Mouse (Mus musculus) A20 (cell line): ENCODE results near the gene Tspan5.

Experiments
- DNase-seq: peaks from one replicate; pipeline ENCODE4 v3.0.0-alpha.2; 2011; ENCODE audit warnings: low read depth, low spot score

Gene Tspan5

DNA sequence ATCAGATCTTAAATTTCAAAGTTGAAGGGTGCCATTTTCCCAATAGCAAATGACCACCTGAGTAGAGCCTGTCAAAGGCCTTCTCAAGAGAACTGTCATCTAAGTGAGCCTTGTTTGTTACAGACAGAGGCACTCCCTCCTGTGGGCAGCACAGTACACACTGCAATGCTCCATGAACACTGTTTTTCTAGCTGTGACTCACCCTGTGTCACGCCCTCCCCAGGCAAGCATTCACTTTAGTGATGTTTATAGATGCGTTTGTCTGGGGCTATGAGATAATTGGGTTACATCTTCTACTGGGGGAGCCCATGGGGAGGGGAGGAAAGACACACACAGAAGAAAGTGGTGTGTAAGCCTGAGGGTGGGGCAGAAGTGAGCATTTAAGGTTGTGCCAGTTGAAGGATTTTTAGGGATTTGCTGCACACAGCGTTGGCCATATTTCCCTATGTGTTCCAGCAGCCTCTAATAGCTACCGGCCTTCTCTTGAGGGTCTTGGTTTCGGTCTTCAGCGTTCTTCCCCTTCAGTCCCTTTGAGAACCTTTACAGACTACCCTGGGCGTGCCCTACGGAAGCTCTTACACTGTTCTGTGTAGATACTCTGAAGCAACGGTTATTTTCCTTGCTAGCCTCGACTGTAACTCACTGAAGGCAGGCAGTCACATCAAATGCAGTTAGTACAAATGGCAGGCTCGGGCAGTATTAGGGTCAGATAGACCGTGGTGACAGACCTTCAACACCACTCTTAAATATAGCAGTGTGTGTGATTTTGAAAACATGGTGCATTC is 29.7 kb downstream of the Tspan5 start:
- DNase-seq, result no peak

DNA sequence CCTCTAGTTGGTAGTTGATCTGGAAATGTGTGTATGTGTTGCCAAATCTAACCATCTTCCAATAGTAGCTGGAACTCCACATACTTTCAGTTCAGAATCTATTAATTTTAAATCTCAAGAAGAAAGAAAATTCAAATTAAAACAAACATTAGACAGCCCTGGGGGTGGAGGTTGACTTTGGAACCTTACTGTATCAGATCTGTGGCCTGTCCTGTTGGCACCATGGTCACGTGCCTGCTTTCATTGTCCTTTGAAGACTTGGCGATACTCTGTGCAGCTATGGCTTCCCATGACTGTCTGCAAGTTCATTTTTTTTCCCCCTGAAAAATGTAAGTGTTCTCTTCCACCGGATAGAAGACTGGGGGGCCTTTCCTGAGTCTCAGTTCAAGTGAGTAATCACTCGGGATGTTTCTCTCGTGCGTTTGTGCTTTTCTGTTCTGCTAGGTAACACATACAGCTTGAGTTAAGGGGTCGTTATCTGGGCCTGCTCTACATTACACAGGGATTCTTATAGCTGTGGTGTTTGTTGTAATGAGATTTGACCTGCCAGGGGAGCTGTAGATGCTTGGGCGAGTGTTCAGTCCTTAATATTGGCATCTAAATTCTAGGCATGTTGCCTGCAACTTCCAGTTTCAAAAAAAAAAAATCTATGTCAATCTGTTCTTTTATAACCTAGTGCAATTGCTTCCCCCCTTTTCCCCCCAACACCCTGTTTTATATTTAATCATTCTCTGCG is 32.0 kb downstream of the Tspan5 start:
- no peak for DNase-seq

DNA sequence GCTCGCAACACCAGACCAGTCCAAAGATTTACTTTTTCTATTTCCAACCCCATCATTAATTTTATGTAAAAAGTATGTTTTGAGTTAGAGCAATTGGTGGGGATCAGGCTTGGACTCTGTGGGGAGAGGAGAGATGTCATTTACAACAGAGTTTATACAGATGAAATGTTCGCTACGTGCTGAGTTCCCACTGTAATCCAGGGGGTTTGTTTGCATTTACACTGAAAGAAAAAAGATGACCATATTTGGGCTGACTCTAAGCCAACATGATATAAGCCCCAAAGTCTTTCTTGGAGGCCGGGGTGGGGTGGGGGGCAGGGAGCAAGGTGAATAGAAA is 32.6 kb downstream of the Tspan5 start:
- DNase-seq, result no peak

DNA sequence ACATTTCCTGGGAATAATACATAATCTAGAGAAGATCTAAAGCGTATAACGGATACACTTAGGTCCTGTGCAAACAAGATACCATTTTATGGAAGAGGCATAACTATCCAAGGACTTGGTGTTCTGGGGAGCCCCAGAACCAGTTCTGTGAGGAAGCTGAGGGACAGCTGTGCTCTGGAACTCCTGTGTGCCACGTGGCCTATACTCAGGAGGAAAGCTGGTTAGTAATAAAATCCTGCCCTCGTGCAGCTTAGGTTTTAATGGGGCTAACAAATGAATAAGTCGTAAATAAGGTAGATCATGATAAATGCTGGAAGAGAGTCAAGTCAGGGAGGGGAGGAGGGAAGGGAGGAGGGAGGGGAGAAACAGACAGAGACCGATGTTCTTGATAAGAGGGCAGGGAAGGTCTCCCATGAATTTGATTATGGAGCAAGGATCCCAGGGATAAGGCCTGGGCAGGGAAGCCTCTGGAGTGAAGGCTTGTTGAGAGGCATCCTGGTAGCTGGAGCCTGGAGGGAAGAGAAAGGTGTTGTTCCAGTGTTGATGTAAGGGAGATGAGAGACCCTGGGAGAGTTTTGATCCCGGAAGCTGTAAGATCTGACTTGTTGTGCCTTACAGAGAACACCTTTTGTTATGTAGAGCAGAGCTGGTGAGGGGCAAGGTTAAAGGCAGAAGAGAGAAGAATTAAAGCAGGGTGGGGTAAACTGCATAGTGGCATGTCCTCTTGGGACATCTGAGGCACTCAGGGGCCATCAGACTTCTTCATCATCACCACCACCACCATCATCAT is 34.1 kb downstream of the Tspan5 start:
- DNase-seq, result no peak

DNA sequence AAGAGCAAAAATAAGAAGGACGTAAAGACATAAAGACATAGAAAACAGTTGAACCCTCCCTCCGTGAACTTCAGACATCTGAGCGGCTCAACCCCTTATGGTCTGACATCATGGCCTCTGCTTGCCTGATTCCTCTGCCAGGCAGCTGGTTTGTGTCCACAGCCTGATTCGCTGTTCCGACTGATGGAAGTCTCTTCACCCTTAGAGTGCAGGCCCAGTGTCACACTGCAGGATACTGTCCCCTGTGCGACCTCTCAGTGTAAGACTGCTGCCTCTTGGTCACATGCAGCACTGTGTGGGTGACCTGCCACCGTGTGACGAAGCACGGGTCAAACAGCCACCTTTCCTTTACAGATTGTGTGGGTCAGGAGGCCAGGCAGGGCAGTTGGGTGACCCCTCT is 39.5 kb downstream of the Tspan5 start:
- DNase-seq, result no peak

- no peak for DNase-seq
These were observed 42.1 kb downstream of the Tspan5 start for GRCm38 (mm10) chr3:138783859-138784640.

GRCm38 (mm10) chr3:138784641-138785025 is 42.6 kb downstream of the Tspan5 start:
- no peak for DNase-seq

- no peak for DNase-seq
These were observed 45.9 kb downstream of the Tspan5 start for GRCm38 (mm10) chr3:138787758-138788488.

DNA sequence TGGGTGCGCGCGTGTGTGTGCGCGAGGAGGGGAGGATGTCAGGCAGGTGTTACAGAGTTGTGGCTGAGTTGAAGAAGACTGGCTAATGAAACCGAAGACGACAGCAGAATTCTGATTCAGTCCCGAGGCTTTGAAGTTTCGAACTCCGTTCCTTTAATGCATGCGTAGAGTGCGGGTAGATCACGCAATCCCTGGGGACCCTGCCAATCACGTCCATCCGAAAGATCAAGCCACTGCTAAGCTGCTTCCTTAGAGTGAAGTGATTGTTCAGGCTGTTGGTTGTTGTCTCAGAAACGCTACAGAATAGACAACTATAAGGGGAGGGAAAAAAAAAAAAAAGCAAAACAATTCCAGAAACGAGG is 46.5 kb downstream of the Tspan5 start:
- no peak for DNase-seq

- no peak for DNase-seq
These were observed 47.3 kb downstream of the Tspan5 start for GRCm38 (mm10) chr3:138789275-138789674.

DNA sequence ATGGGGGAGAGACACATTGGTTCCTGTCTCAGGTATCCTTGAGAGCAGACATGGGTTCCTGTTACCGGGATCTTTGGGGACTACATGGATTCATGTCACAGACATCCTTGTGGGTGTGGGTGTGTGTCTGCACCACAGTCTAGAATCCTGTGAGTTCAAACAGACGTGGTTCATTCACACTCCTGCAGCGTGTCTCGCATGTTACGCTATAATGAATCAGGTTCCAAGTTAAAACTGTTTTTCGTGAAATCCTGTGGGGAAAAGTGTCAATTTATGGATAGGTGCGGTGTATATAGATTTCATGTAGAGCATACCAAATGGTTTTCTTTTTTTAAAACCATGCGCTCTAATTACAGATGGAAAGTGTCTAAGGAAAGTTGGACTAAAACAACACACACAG is 52.5 kb downstream of the Tspan5 start:
- DNase-seq, result no peak

DNA sequence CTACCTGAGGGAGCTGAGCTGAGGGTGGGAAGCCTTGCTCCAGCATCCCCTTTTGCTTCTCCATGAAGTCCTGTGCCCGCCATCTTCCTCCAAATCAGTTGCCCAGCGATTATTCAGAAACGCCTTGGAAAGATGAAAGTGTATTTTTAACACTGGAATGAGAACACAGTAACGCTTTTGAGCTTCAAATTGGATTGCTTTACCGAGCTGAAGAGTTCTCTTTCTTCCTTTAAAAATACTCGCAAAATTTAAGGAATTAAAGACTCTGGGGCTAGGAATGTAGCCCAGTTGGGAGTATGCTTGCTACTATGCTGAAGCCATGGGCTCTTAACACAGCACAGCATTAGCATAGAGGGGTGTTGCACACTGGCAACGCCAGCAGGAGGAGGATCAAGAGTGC is 54.0 kb downstream of the Tspan5 start:
- no peak for DNase-seq

GRCm38 (mm10) chr3:138796583-138796982 is 54.6 kb downstream of the Tspan5 start:
- no peak for DNase-seq

GRCm38 (mm10) chr3:138800664-138801411 is 58.8 kb downstream of the Tspan5 start:
- no peak for DNase-seq

DNA sequence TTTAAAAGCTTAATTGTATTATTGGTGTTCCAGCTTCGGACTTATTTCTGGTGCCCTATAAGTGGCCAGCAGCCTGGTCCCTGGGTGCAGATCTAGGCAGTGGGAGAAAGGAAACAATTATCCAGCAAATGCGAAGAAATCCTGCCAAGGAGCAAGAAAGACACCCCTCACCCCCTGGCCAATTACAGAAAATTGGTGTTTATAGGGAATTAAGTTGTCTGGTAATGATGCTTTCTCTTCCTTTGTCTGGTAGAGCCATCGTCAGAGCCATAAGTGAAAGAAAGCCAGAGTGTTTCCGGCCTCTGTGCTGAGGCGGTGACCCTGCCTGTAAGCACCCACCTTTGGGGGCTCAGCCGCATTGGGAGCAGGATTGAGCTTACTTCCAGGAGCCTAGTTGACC is 59.7 kb downstream of the Tspan5 start:
- no peak for DNase-seq

GRCm38 (mm10) chr3:138802722-138803443 is 60.9 kb downstream of the Tspan5 start:
- DNase-seq, result no peak

DNA sequence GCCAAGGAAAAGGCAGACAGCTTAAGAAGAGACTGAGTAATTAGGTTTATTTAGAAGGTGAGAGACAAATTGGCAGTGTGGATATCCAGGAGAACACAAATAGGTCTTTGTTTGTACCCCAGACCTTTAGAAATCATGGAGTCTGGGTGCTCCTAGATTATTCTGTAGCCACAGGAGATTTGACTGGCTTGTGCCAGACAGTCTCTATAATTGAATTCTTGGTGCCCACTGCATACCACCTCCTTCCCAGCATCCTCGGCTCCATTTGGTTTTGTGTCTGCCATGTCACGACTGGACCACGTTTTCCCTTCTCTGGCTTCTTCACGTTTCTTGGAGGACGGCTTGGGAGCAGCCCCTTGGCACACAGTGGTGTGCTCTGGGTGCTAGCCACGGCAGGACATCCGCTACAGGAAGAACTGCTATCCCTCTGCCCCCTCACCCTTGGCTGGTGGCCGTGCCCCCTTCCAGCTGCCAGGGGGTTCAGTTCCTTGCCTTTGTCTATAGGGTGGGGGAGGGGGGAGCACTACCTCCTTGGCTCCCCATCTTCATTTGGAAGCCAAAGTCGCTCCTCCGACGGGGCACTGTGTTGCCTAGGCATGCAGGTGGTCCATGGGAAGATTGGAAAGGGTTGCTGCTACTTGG is 61.6 kb downstream of the Tspan5 start:
- DNase-seq, result no peak

DNA sequence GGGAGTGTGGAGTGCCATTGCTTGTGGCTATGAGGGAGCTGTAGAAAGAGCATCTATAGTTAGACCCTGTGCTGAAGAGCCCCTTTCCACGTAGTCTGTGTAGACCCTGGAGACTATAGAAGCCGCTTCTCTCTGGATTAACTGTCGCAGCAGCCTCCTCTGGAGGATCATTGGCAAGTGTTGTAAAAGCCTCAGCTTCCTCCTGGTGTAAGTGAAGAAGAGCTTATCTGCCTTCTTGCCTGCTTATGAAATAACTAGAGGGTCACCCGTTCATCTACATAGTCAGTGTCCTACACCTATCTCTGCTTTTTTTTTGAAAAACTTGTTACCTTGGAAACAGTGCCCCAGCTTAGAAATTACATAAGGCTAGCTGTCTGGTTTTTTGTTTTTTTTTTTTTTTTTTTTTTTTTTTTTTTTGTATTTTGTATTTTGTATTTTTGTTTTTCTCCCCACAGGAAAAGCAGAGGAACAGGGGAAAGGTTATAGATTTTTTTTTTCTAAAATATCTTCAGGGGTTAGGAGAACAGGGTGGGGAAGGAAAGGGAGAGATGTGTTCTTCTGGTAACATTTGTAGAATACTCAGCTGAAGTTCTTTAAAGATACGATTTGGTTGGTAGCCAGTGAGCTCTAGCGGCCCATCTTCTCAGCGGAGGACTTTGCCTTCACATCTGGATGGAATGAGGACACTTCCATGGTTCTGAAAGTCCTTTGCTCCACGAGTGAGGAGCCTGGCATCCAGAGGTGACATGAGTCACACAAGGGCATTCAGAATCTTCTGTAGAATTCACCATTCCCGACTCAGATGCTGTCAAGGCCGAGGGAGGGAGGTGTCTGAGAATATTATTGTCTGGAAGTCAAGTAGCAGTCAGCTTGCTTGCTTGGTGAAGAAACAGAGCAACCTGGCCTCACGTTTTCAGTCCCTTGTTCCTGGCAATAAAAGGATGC is 62.4 kb downstream of the Tspan5 start:
- no peak for DNase-seq
